Mouse (Mus musculus) gastrocnemius, adult 18-20 months (tissue): Measurements from ENCODE around the gene Epp13. TPM values are rescaled to one million over a fixed set of nuclear protein-coding genes. Genes with fewer than 3 reads are reported as not detected.
"Not testable (repeated sequence)": the region's sequence is repeated elsewhere in the genome, so short reads cannot be mapped to it uniquely, and the experiment has no call there.

Experiments used
- DNase-seq: peaks from one replicate; pipeline ENCODE4 v3.0.0; 2021; ENCODE audit warnings: low spot score
- long read RNA-seq, 2 experiments: library from polyadenylated mRNA; stranded (forward); transcript quantifications; one replicate each; pipeline ENCODE4 v2.0.0; 2021
- total RNA-seq, 2 experiments: library from RNA; stranded (reverse); gene quantifications; 2 replicates each; pipeline ENCODE4 v1.2.3; 2021

The Epp13 gene
- not detected for total RNA-seq
- long read RNA-seq, experiment 1: 0 reads
- long read RNA-seq, experiment 2: 0 reads

DNA sequence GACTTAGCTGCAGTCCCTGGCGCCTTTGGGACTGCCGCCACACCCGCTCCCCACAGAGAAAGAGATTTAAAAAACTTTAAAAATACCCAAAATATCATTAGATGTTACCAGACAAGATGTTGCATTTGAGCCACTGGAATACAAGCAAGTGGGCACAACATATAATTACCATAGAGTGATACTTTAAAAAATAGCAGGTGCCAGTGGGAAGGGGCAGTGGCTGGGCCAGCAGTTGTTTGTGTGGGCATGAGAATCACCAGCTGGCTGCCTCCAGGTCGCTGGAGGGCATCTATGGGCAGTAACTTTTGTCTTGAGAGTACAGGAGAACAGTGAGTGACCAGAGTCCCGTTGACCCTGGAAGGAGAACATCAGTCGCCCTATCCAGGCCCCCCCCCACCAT lies at the start of gene Epp13:
TSS of gene Epp13 (plus strand) at position 301 of the 400 bp plus-strand sequence.
- no peak for DNase-seq

- DNase-seq: no peak
Observed at GRCm38 (mm10) chr7:6204200-6204599, 48.3 kb upstream of the Epp13 start.

GRCm38 (mm10) chr7:6213144-6213543 lies 39.4 kb upstream of the Epp13 start:
- DNase-seq: peak; percentile 10

GRCm38 (mm10) chr7:6214691-6215090 lies 37.8 kb upstream of the Epp13 start:
- DNase-seq: not testable (repeated sequence)

GRCm38 (mm10) chr7:6220147-6220546 lies 32.4 kb upstream of the Epp13 start:
- no peak for DNase-seq

- no peak for DNase-seq
Observed at GRCm38 (mm10) chr7:6221978-6222377, 30.5 kb upstream of the Epp13 start, which contains the start of gene Zscan5b. TSS of gene Zscan5b (plus strand) at chr7:6222278.

DNA sequence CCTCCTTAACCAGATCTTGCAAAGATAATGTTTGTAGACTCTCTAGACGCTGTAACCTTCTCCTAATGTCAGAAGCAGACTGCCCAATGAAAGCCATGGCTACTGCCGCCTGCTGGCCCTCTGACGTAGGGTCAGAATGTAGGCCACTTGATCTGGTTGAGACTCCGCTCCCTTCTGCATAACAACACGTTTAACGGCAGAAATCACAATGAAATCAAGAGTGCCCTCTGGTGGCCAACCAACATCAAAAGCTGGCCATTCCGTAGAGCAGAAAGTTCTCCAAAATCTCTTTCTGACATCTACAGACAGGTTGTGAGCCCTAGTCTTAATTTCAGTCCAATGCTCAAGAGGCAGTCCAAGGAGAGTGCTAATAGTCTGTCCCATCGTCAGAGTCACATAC lies 24.0 kb upstream of the Epp13 start:
- DNase-seq: not testable (repeated sequence)

- no peak for DNase-seq
Observed at GRCm38 (mm10) chr7:6239787-6240186, 12.7 kb upstream of the Epp13 start.

GRCm38 (mm10) chr7:6240841-6241425 lies 11.6 kb upstream of the Epp13 start:
- DNase-seq: peak; percentile 26

- DNase-seq: no peak
Observed at GRCm38 (mm10) chr7:6244361-6245292, 7.9 kb upstream of the Epp13 start.

DNA sequence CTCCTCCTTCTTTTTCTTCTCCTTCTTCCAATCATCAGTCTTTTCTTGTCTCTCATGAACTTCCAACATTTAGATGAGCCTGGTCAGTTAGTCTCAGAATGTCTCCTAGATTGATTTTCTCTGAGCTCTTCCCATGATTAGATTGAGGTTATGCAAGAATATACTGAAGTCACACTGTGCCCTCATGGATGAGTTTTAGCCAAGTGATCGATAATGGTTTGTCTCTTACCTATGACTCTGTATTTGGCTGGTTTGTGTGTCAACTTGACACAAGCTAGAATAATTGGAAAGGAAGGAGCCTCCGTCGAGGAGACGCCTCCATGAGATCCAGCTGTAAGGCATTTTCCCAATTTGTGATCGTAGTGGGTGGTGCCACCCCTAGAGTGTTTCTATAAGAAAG lies 1.9 kb downstream of the Epp13 start:
- no peak for DNase-seq

GRCm38 (mm10) chr7:6257386-6257785 lies 4.9 kb downstream of the Epp13 start:
- no peak for DNase-seq

DNA sequence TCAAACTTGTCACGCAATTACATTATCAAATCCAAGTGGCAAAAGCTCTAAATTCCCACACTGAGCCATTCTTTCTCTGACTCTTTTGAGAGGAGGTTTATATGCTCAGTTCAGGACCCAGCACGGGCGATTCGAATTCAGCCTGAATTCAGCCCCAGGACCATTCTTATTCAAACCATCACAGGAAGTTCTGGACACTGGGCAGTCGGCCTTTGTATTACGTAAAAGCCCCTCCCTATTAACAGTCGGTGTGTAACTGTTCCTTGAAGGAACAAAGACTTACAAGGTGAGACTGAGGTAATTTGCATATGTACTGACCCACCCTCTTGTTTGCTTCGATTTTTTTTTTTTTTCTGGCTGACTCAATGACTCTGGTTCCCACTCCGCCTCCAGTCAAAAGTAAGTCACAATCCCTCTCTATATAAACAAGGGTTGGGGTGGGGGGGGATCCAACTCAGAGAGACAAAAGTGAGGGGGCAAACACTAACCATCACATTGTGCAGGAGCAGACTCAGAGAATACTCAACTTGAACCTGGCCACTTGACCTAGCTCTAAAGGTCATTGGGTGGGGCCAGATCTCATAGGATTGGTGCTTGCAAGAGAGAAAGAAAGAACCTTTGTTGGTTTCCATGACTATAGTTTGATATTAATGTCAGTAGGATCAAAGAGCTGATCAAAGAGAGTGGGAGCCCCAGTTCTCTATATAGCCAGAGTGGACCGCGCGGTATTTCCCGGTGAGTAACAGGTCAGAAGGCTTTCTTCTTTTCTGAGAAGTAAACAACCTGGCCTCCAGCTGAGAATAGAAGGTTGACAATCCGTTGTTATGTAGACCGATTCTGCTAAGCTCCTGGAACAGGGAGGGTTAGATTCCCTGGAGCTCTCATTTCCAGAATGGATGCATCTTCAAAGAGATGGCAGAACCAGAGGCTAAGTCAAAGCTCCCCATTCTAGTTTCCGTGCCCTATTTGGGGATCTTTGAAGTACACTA lies 6.0 kb downstream of the Epp13 start:
- no peak for DNase-seq

- DNase-seq: not testable (repeated sequence)
Observed at GRCm38 (mm10) chr7:6260004-6260403, 7.5 kb downstream of the Epp13 start.

DNA sequence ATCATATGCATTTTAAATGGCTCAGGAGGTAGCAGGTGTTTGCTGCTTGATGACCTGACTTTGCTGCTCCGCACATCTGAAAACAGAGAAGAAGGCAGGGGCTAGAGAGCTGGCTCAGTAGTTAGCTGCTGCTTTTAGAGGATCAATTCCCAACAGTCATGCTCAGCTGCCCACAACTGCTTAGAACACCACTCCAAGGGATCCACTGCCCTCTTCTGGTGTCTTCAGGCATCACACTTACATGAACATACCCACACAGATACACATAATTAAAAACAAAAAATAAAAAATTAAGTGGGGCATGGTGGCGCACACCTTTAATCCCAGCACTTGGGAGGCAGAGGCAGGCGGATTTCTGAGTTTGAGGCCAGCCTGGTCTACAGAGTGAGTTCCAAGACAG lies 9.6 kb downstream of the Epp13 start:
- no peak for DNase-seq

GRCm38 (mm10) chr7:6262984-6263383 lies 10.5 kb downstream of the Epp13 start:
- DNase-seq: no peak

DNA sequence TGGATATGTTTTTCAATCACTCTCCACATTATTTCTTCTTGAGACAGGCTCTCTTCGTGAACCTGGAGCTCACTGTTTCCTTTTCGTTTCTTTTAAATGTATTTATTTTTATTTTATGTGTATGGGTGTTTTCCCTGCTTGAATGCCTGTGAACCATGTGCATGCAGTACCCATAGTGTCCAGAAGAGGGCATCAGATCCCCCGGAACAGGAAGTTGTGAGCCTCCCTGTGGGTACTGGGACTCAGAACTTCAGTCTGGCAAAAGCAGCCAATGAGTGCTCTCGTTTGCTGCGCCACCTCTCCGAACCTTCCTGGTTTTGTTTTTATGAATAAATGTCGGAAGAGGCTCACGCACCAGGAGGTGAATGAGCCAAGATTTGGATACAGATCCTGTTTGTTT lies 13.2 kb downstream of the Epp13 start:
- DNase-seq: no peak

DNA sequence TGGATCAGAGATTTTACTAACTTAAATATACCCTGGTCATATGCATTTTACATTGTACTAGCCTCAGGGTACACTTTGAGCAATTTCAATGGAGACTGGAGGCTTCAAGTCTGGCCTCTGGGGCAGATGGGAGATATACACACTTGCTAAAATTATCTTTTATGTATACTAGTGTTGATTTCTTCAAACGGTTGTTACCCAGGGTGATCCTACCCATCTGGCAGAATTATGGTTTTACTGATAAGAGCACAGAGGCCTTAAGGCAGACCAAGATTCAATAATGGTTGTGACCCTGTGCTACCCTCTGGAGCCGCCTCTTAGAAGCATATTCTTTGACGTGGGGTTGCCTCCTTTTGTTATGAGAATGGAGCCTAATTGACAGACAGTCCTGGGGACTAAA lies 25.4 kb downstream of the Epp13 start:
- DNase-seq: no peak

DNA sequence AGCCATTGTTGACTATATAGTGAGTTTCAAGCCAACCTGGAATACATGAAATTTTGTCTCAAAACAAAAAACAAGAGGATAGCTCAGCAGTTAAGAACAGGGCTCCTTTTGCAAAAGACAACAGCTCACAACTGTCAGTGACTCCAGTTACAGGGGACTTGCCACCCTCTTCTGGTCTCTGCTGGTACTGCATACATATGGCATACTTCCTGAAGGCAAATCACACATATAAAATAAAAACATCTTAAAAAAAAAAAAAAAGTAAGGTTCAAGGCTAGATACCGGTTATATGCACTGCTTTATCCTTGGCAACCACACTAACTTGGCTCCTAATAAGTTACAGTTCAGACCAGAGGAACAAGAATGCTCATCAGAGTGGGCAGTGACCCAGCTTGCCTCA lies 30.2 kb downstream of the Epp13 start:
- DNase-seq: peak; percentile 67

DNA sequence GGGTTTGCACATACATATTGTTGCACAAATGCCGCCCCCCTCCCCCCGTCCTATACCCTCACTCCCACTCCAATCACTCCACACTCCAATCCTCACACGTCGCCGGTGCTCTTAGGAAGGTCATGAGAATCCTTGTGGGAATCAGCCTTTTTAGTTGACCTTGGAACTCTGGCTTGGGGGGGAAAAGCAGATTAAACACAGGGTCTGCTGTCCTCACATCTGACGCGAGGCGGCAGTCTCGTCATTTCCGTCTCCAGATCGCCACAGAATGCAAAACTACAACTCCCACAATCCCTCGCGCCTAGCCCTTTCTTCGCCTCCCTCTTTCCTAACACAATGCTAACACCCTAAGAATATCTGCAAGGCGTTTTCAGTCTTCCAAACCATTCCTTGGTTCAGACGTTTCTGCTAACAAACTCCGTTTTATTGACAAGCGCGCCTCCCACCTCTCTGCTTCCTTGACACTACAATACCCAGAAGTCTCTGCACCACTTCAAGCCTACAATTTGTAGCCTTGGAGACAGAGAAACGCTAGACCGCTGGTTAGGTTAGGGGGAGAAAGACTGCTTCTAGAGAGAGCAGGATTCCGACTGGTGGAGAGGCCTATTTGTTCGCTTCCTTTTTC lies 31.1 kb downstream of the Epp13 start:
- peak; percentile 79 for DNase-seq

- no peak for DNase-seq
Observed at GRCm38 (mm10) chr7:6284442-6285012, 32.0 kb downstream of the Epp13 start.
